Mouse (Mus musculus) liver, adult 2 months (tissue): ENCODE results near the gene Atp8a2. TPM values are rescaled to one million over a fixed set of nuclear protein-coding genes. Genes with fewer than 3 reads are reported as not detected.

ENCODE experiments used
- DNase-seq: peaks from one replicate; pipeline ENCODE4 v3.0.0-alpha.2; 2011; ENCODE audit warnings: low read depth, low spot score; ENCODE audit errors: extremely low read depth
- H3K27ac ChIP-seq: fragments of 200-500 bp; replicated peaks from 2 replicates; pipeline ENCODE4 v1.5.1; 2012; ENCODE audit warnings: low read depth, mild to moderate bottlenecking, control low read depth, inconsistent platforms, low read length; ENCODE audit not compliant: insufficient read depth
- H3K27me3 ChIP-seq: fragments of 200-500 bp; 2 replicates; pipeline ENCODE4 v1.6.1; 2012; ENCODE audit warnings: mild to moderate bottlenecking, moderate library complexity, low read length, inconsistent platforms; ENCODE audit not compliant: control insufficient read depth, insufficient read depth
- H3K36me3 ChIP-seq: fragments of 200-500 bp; 2 replicates; pipeline ENCODE4 v1.6.1; 2012; ENCODE audit warnings: low read length, inconsistent platforms; ENCODE audit not compliant: control insufficient read depth, insufficient read depth
- H3K4me1 ChIP-seq: fragments of 200-500 bp; 2 replicates; pipeline ENCODE4 v1.6.1; 2011; ENCODE audit warnings: low read length; ENCODE audit not compliant: control insufficient read depth, insufficient read depth
- H3K4me3 ChIP-seq: fragments of 200-500 bp; 2 replicates; pipeline ENCODE4 v1.5.1; 2011; ENCODE audit warnings: low read depth, mild to moderate bottlenecking, control low read depth, low read length, moderate library complexity; ENCODE audit not compliant: insufficient read depth
- H3K79me2 ChIP-seq: fragments of 200-500 bp; 2 replicates; pipeline ENCODE4 v1.6.1; 2012; ENCODE audit warnings: inconsistent platforms, mild to moderate bottlenecking, low read length, moderate library complexity; ENCODE audit not compliant: control insufficient read depth, insufficient read depth
- H3K9ac ChIP-seq: fragments of 200-500 bp; 2 replicates; pipeline ENCODE4 v1.6.1; 2012; ENCODE audit warnings: low read depth, mild to moderate bottlenecking, control low read depth, inconsistent platforms, low read length
- CTCF ChIP-seq: fragments of 200-500 bp; IDR thresholded peaks from 2 replicates; pipeline ENCODE4 v1.5.1; 2011; ENCODE audit warnings: low read depth, low read length, control low read depth
- POLR2A ChIP-seq: fragments of 200-500 bp; IDR thresholded peaks from 2 replicates; pipeline ENCODE4 v1.6.1; 2011; ENCODE audit warnings: low read length, control low read depth; ENCODE audit not compliant: insufficient read depth; ENCODE audit errors: extremely low read depth
- whole genome bisulfite sequencing: fragments of 180-500 bp; shearing (Covaris S2); methylation state at CpG from one replicate; pipeline ENCODE4 v1.1.7; 2018; 5-methylcytosine and 5-hydroxymethylcytosine counted together
- polyA plus RNA-seq: library from polyadenylated mRNA; depleted of rRNA; stranded (reverse); fragments of >200 nt; gene quantifications from 2 replicates; pipeline ENCODE4 v1.2.3, GENCODE M21; 2012
- total RNA-seq: library from RNA; depleted of rRNA; stranded (reverse); fragments of >200 nt; gene quantifications from 2 replicates; pipeline ENCODE4 v1.2.3, GENCODE M21; 2014

The Atp8a2 gene
- total and polyA plus RNA-seq, 2 experiments: 0.02 to 0.18 TPM

- H3K9ac ChIP-seq: no peak overlapping the region
- no peaks in the 10 kb centered on the region for H3K4me1 ChIP-seq
- no peaks in the 10 kb centered on the region for H3K36me3 ChIP-seq
- H3K27ac ChIP-seq: no peak overlapping the region
- H3K79me2 ChIP-seq: no peaks in the 10 kb centered on the region
- TF ChIP-seq POLR2A (no peak), CTCF (no peak)
- no peak for DNase-seq
- H3K4me3 ChIP-seq: no peak overlapping the region
- WGBS: 85% methylated on average over 15 of the region's 15 CpGs
- H3K27me3 ChIP-seq: no peaks in the 10 kb centered on the region
Measured at GRCm38 (mm10) chr14:59759196-59759839, 437.7 kb downstream of the Atp8a2 start.

GRCm38 (mm10) chr14:59752401-59752800, 444.6 kb downstream of the Atp8a2 start:
- Histone ChIP-seq H3K27me3 (no peaks in the 10 kb centered on the region), H3K9ac (no peak overlapping the region), H3K4me1 (no peaks in the 10 kb centered on the region), H3K36me3 (no peaks in the 10 kb centered on the region), H3K79me2 (no peaks in the 10 kb centered on the region), H3K4me3 (no peak overlapping the region), H3K27ac (no peak overlapping the region)
- no peak for DNase-seq
- TF ChIP-seq CTCF (no peak), POLR2A (no peak)
- WGBS: 85% methylated on average over 3 of the region's 3 CpGs

GRCm38 (mm10) chr14:59750005-59750404, 447.0 kb downstream of the Atp8a2 start:
- no peaks in the 10 kb centered on the region for H3K27me3 ChIP-seq
- H3K4me3 ChIP-seq: no peak overlapping the region
- no peaks in the 10 kb centered on the region for H3K4me1 ChIP-seq
- H3K9ac ChIP-seq: no peak overlapping the region
- no peak overlapping the region for H3K27ac ChIP-seq
- TF ChIP-seq CTCF (no peak), POLR2A (no peak)
- DNase-seq: no peak
- 93% methylated on average over 6 of the region's 6 CpGs for WGBS
- no peaks in the 10 kb centered on the region for H3K79me2 ChIP-seq
- no peaks in the 10 kb centered on the region for H3K36me3 ChIP-seq

- no peaks in the 10 kb centered on the region for H3K27me3 ChIP-seq
- H3K79me2 ChIP-seq: no peaks in the 10 kb centered on the region
- H3K27ac ChIP-seq: no peak overlapping the region
- H3K9ac ChIP-seq: no peak overlapping the region
- H3K4me1 ChIP-seq: no peaks in the 10 kb centered on the region
- H3K36me3 ChIP-seq: no peaks in the 10 kb centered on the region
- whole genome bisulfite sequencing: 76% methylated on average over 4 of the region's 4 CpGs
- no peak overlapping the region for H3K4me3 ChIP-seq
- DNase-seq: no peak
- TF ChIP-seq POLR2A (no peak), CTCF (no peak)
Measured at GRCm38 (mm10) chr14:59745676-59746075, 451.3 kb downstream of the Atp8a2 start.

- H3K27me3 ChIP-seq: no peaks in the 10 kb centered on the region
- H3K4me3 ChIP-seq: no peak overlapping the region
- H3K27ac ChIP-seq: no peak overlapping the region
- H3K79me2 ChIP-seq: no peaks in the 10 kb centered on the region
- no peaks in the 10 kb centered on the region for H3K4me1 ChIP-seq
- no peak overlapping the region for H3K9ac ChIP-seq
- DNase-seq: no peak
- WGBS: 93% methylated on average over 5 of the region's 5 CpGs
- no peak for TF ChIP-seq CTCF
- no peak for TF ChIP-seq POLR2A
- H3K36me3 ChIP-seq: no peaks in the 10 kb centered on the region
Measured at GRCm38 (mm10) chr14:59741752-59742151, 455.2 kb downstream of the Atp8a2 start.

GRCm38 (mm10) chr14:59739446-59739845, 457.5 kb downstream of the Atp8a2 start:
- WGBS: 84% methylated on average over 6 of the region's 6 CpGs
- H3K27ac ChIP-seq: no peak overlapping the region
- TF ChIP-seq CTCF: no peak
- TF ChIP-seq POLR2A: no peak
- H3K9ac ChIP-seq: no peak overlapping the region
- no peaks in the 10 kb centered on the region for H3K79me2 ChIP-seq
- H3K27me3 ChIP-seq: no peaks in the 10 kb centered on the region
- H3K4me1 ChIP-seq: no peaks in the 10 kb centered on the region
- no peaks in the 10 kb centered on the region for H3K36me3 ChIP-seq
- no peak for DNase-seq
- no peak overlapping the region for H3K4me3 ChIP-seq
